Mouse (Mus musculus) midbrain, embryonic 15.5 days (tissue): ENCODE results near the gene Zc3h10. TPM values are rescaled to one million over a fixed set of nuclear protein-coding genes. Genes with fewer than 3 reads are reported as not detected.
"Not testable (repeated sequence)": the region's sequence is repeated elsewhere in the genome, so short reads cannot be mapped to it uniquely, and the experiment has no call there.

Experiments used
- ATAC-seq: fragments of 200-750 bp; cut with Nextera tagmentation; replicated peaks from 2 replicates; pipeline ENCODE4 v1.8.0; 2017; ENCODE audit warnings: moderate TSS enrichment
- H3K27ac ChIP-seq: fragments of 300-500 bp; sonication (generic); 2 replicates; pipeline ENCODE4 v1.5.1; 2015; ENCODE audit warnings: mild to moderate bottlenecking, inconsistent platforms
- H3K27me3 ChIP-seq: fragments of 300-500 bp; sonication (generic); replicated peaks from 2 replicates; pipeline ENCODE4 v1.6.1; 2015; ENCODE audit warnings: inconsistent platforms
- H3K36me3 ChIP-seq: fragments of 300-500 bp; sonication (generic); replicated peaks from 2 replicates; pipeline ENCODE4 v1.6.1; 2015; ENCODE audit warnings: inconsistent platforms
- H3K4me1 ChIP-seq: fragments of 300-500 bp; sonication (generic); 2 replicates; pipeline ENCODE4 v1.6.1; 2015; ENCODE audit warnings: inconsistent platforms
- H3K4me2 ChIP-seq: fragments of 300-500 bp; sonication (generic); 2 replicates; pipeline ENCODE4 v1.6.1; 2015; ENCODE audit warnings: inconsistent platforms, mild to moderate bottlenecking, moderate library complexity
- H3K4me3 ChIP-seq: fragments of 300-500 bp; sonication (generic); 2 replicates; pipeline ENCODE4 v1.5.1; 2015; ENCODE audit warnings: mild to moderate bottlenecking, inconsistent platforms
- H3K9ac ChIP-seq: fragments of 300-500 bp; sonication (generic); 2 replicates; pipeline ENCODE4 v1.6.1; 2015; ENCODE audit warnings: mild to moderate bottlenecking, inconsistent platforms
- H3K9me3 ChIP-seq: fragments of 300-500 bp; sonication (generic); 2 replicates; pipeline ENCODE4 v1.6.1; 2016; ENCODE audit warnings: inconsistent platforms
- WGBS: fragments of 180-500 bp; shearing (Covaris S2); methylation state at CpG from one replicate; pipeline ENCODE4 v1.1.7; 2015; ENCODE audit warnings: mixed read lengths; 5-methylcytosine and 5-hydroxymethylcytosine counted together
- polyA plus RNA-seq: library from polyadenylated mRNA; unstranded; fragments of >200 nt; fragmentation: Nextera tagmentation; extraction: Ambion mirVana; gene quantifications from 2 replicates; pipeline ENCODE4 v1.2.1, GENCODE M21; 2015

The Zc3h10 gene
- polyA plus RNA-seq, 1 experiment from 2014 or later: 22.7 TPM

DNA sequence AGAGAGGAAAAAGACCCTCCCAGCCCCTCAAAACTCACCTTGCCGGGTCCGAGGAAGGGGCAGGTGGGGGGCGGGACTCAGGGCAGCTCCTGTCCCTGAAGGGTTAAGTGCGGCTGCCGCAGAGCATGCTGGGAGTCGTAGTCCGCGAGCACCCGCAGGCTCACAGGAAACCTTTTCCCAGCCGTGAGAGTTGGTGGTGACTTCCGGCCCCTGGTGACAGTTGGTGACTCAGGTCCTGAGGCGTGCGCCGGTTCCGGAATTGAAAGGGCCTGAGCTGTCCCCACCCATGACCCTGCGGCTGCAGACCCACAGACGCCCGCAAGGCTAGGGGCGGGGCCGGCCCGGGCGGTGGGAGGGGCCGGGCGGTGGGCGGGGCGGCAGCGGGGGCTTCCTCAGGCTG, 49.0 kb downstream of the Zc3h10 start, which contains the start of gene Myl6b:
Gene Myl6b, minus strand, starts transcription at position 96 of the 400 bp plus-strand sequence.
- Histone ChIP-seq H3K36me3 (no peaks in the 10 kb centered on the region), H3K9ac (peak within 1 kb of the TSS; percentile 43), H3K4me2 (peak within 1 kb of the TSS; percentile 83), H3K4me1 (peaks cover 21% of the 10 kb centered on the region), H3K4me3 (peak within 1 kb of the TSS; percentile 77), H3K27me3 (no peaks in the 10 kb centered on the region), H3K27ac (peak within 1 kb of the TSS; percentile 72), H3K9me3 (no peaks in the 10 kb centered on the region)
- WGBS: under 1% methylated on average over 27 of the region's 27 CpGs
- ATAC-seq: peak; percentile 80

DNA sequence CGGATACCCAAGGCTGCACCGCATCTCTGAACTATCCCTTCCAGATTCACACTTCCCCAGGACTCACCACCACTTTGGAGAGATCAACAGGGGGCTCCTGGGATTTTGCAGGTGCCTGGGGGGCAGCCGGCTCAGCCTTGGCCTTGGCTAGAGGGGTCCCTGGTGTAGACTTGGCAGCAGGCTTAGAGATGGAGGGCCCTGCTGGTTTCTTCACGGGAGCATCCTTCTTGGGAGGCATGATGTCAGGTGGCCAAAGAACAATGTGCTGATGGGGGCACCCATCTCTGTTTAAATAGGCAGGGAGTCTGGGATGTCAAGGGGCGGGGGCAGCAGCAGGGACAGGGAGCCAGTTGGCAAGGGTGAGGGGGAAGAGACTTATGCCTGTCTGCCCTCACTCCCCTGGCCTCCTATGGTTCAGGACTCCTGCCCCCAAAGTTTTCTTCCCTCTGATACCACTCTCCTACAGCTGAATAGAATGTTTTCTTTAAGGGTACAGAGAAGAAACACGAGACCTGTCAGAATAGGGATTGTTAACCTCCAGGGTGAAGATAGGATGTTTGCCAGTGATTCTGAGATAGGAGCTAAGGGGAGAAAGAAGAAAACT, 50.3 kb downstream of the Zc3h10 start:
- H3K36me3 ChIP-seq: no peaks in the 10 kb centered on the region
- H3K4me2 ChIP-seq: no peak overlapping the region
- no peaks in the 10 kb centered on the region for H3K27me3 ChIP-seq
- H3K4me3 ChIP-seq: no peak overlapping the region
- H3K4me1 ChIP-seq: peaks cover 25% of the 10 kb centered on the region
- no peak for ATAC-seq
- H3K9ac ChIP-seq: no peak overlapping the region
- 38% methylated on average over 6 of the region's 6 CpGs for WGBS
- H3K27ac ChIP-seq: no peak overlapping the region
- H3K9me3 ChIP-seq: no peaks in the 10 kb centered on the region

DNA sequence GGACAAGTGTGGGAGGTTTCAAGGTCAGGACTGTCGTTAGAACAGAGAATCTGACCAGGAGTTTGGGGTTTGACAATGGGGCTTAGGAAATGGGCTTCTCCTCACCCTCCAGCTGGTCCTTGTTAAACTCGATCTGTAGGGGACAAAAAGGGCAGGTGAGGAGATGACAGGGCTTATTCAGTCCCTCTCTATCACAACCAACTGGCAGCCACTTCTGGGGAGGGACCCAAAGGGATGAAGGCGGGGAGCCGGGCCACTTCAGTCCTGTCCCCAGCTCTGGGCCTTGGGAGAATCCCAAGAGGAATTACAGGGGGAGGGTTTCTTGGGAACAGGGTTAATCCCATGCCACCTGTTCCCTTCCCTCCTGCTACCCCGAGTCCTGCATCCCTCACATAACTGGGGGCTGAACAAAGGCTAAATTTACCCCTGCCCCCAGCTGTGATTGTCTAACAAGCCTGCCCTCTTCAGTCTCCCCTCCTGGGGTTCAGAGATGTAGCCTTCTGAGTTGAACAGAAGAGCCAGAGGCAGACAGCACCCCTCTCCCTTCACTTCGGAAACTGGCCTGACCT, 51.0 kb downstream of the Zc3h10 start:
- Histone ChIP-seq H3K27ac (no peak overlapping the region), H3K4me1 (peaks cover 32% of the 10 kb centered on the region), H3K9ac (no peak overlapping the region), H3K9me3 (no peaks in the 10 kb centered on the region), H3K36me3 (peaks cover under 1% of the 10 kb centered on the region; the same call in 1 of the 2 replicates), H3K4me2 (no peak overlapping the region), H3K27me3 (no peaks in the 10 kb centered on the region), H3K4me3 (no peak overlapping the region)
- 22% methylated on average over 6 of the region's 6 CpGs for WGBS
- no peak for ATAC-seq

DNA sequence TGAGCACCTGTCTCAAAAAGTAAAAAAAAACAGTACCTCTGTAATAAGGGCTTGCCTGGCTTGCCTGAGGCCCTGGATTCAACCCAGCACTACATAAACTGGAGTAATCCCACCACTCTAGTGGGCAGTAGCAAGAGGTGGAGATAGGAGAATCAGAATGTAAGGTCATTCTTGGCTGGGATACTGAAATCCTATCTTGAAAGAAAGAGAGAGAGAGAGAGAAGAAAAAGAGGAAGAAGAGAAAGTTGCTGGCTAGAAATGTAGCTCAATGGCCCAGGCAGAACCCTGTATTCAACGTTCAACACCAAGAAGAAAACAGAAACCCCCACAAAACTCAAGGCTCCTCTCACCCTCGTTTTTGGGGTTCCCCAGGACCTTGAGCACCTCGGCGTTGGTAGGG, 51.7 kb downstream of the Zc3h10 start:
- Histone ChIP-seq H3K4me1 (peaks cover 39% of the 10 kb centered on the region), H3K4me3 (no peak overlapping the region), H3K27ac (no peak overlapping the region), H3K9ac (no peak overlapping the region), H3K4me2 (no peak overlapping the region), H3K27me3 (no peaks in the 10 kb centered on the region), H3K9me3 (no peaks in the 10 kb centered on the region), H3K36me3 (peaks cover 6% of the 10 kb centered on the region; the same call in 1 of the 2 replicates)
- no peak for ATAC-seq
- 79% methylated on average over 4 of the region's 4 CpGs for WGBS

DNA sequence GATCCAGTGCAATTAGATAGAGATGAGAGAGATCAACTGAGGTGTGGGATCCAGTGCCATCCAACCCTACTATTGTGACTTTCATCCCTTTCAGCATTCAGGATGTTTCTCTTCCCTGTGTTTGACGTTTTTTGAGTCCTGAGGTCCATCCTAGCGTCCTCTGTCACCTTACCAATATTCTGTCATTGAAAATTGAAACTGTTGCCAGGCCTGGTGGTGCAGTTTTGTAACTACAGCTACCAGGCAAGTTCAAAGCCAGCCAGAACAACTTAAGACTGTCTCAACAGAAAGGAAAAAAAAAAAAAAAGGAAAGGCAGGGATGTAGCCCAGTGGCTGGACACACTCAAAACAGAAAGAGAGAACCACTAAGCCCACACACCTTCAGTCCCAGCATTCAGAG, 52.3 kb downstream of the Zc3h10 start:
- Histone ChIP-seq H3K9me3 (no peaks in the 10 kb centered on the region), H3K27ac (peak overlapping the region; percentile 97), H3K4me3 (peak overlapping the region; percentile 81; the same call in 1 of the 2 replicates), H3K4me1 (peaks cover 45% of the 10 kb centered on the region), H3K4me2 (peak overlapping the region; percentile 85; the same call in 1 of the 2 replicates), H3K27me3 (no peaks in the 10 kb centered on the region), H3K9ac (peak overlapping the region; percentile 67; the same call in 1 of the 2 replicates), H3K36me3 (peaks cover 10% of the 10 kb centered on the region)
- ATAC-seq: no peak
- WGBS: 81% methylated on average over 2 of the region's 2 CpGs

DNA sequence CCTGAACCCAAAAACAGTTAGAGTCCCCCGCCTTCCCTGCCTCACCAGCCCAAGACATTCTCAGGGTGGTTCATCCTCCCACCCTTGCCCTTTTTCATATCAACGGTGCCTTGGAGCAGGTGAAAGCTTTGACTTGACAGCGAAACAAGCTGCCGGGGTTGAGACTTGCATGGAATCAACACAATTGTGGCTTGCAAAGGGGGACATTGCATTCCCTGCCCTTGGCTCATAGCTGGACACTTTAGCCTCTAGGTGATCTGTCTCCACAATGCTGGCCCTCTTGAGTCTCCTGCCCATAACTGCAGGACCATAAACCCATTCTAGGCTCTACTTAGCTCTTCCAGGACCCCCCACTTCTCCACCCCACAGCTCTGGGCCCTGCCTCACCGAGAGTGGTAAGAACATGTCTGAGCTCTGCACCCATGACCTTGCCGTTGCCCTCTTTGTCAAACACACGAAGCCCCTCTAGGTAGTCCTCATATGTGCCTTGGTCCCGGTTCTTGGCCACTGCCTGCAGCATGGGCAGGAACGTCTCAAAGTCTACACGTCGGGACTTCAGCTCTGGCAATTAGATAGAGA, 52.8 kb downstream of the Zc3h10 start:
- Histone ChIP-seq H3K4me1 (peaks cover 44% of the 10 kb centered on the region), H3K4me2 (peak overlapping the region; percentile 85), H3K36me3 (peaks cover 14% of the 10 kb centered on the region), H3K4me3 (peak overlapping the region; percentile 81), H3K9me3 (no peaks in the 10 kb centered on the region), H3K27ac (peak overlapping the region; percentile 97), H3K27me3 (no peaks in the 10 kb centered on the region), H3K9ac (peak overlapping the region; percentile 67)
- no peak for ATAC-seq
- WGBS: 61% methylated on average over 11 of the region's 11 CpGs

DNA sequence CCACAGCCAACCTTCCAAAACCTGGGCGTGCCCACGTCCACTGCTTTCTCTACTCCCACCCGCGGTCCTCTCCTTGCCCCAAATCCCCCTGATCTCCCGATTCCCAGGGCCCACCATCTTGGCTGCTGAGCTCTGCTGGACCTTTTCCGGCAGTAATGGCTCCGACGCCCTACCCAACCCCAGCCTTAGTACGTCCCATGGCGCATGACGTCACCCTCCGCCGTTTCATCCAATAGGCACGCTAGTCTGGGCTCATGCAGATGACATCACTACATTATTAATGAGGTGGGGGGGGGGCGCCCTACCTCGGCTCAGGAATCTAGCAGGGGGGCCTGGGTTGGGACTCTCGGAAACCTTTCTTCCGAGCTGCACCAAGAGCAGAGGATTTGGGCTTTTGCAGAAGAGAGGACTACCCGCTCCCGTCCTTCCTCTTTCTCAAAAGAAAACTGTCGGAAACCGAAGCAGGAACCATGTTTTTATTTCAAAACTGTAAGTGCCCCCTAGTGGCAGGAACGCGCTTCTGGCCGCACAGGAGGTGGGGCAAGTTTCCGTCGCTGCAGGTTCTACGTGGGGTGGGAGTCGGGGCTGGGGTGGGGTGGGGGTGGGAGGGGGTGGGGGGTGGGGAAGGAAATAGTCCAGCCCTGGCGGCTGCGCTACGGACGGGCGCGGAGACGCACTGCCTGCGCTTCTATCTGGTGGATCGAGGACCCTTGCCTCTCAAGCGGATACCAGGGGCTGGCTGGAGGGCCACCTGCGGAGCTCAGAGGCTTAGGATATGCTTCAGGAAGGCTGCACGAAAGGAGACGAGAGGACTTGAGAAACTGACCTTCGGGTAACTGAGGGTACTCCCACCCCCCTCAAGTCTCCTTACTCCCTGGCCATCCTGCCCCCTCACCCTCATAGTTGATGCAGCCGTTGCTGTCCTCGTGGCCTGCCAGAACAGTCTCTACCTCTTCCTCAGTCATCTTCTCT, 53.6 kb downstream of the Zc3h10 start, which contains the start of gene Myl6:
Gene Myl6, minus strand, starts transcription at position 451 of the 972 bp plus-strand sequence.
- peak; percentile 94 for ATAC-seq
- no peaks in the 10 kb centered on the region for H3K27me3 ChIP-seq
- peaks cover 20% of the 10 kb centered on the region for H3K36me3 ChIP-seq
- H3K27ac ChIP-seq: peak within 1 kb of the TSS; percentile 97
- peak within 1 kb of the TSS; percentile 81 for H3K4me3 ChIP-seq
- WGBS: under 1% methylated on average over 45 of the region's 45 CpGs
- peak within 1 kb of the TSS; percentile 87 for H3K9ac ChIP-seq
- H3K9me3 ChIP-seq: no peaks in the 10 kb centered on the region
- peaks cover 38% of the 10 kb centered on the region for H3K4me1 ChIP-seq
- H3K4me2 ChIP-seq: peak within 1 kb of the TSS; percentile 85

DNA sequence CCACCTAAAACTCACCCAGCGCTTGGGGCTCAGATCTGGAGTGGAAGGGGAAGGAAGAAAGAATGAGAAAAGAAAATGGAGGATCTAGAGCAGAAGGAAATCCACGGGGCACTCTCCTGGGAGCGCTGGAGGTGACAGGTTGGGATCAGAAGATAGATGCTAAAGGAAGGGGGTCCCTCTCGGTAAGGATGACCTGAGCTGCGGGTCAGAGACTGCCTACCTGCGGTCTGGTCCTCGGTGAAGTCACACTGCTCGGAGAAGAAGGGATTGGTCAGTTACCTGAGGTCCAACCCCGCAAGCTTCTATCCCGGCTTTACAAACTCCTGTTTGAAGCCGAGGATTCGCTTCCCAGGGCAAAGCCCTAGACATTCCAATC, 54.3 kb downstream of the Zc3h10 start:
- Histone ChIP-seq H3K36me3 (peaks cover 27% of the 10 kb centered on the region), H3K4me2 (peak overlapping the region; percentile 85), H3K9me3 (no peaks in the 10 kb centered on the region), H3K27ac (peak overlapping the region; percentile 97), H3K27me3 (no peaks in the 10 kb centered on the region), H3K4me1 (peaks cover 36% of the 10 kb centered on the region), H3K4me3 (peak overlapping the region; percentile 81), H3K9ac (peak overlapping the region; percentile 87)
- under 1% methylated on average over 12 of the region's 12 CpGs for WGBS
- ATAC-seq: peak; percentile 42

DNA sequence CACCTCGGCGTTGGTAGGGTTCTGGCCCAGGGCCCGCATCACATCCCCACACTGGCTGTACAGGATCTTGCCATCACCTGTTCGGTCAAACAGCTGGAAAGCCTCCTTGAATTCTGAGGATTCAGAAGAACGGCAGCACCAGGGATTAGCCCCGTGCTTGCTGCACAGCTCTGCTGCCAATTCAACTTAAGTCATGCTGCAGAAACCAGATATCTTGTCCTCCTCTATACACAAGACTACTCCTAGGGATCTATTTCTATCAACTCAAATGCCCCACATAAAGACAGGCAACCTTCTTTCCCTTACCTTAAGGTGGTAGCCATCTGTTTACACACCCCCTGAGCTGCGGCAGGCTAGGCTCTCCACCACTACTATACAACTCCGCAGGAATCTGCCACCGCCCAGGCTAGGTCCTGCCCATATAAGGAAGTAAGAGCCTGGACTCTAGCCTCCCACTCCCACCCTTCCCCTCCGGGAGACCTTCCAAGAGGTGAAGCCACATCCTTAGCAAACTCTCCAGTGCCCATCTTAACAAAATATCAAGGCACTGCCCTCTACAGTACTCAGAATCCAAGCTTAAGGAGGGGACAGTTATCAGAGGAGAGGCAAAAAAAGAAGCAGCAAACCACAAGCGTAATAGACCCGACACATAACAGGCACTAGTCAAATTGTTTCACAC, 54.8 kb downstream of the Zc3h10 start:
- peak; percentile 47 for ATAC-seq
- Histone ChIP-seq H3K36me3 (peaks cover 32% of the 10 kb centered on the region), H3K4me2 (peak overlapping the region; percentile 85), H3K27ac (peak overlapping the region; percentile 97), H3K9me3 (no peaks in the 10 kb centered on the region), H3K27me3 (no peaks in the 10 kb centered on the region), H3K4me1 (peaks cover 31% of the 10 kb centered on the region), H3K4me3 (peak overlapping the region; percentile 81), H3K9ac (peak overlapping the region; percentile 87)
- 22% methylated on average over 12 of the region's 12 CpGs for WGBS

DNA sequence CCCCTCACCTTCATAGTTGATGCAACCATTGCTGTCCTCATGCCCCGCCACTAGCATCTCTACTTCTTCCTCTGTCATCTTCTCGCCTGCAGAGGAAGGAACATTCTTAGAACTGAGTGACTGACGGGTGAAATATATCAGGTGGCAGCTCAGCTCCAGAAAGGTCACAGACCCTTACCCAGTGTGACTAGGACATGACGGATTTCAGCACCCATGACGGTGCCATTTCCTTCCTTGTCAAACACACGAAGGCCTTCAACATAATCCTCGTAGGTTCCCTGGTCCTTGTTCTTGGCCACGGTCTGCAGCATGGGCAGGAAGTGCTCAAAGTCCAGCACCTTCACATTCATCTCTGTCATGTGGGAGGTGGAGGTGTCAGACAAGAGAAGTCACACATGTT, 55.5 kb downstream of the Zc3h10 start:
- not testable (repeated sequence) for H3K9me3 ChIP-seq, H3K27me3 ChIP-seq, ATAC-seq
- H3K4me3 ChIP-seq: peak overlapping the region; percentile 81
- H3K4me1 ChIP-seq: peaks cover 31% of the 10 kb centered on the region
- peak overlapping the region; percentile 85 for H3K4me2 ChIP-seq
- H3K27ac ChIP-seq: peak overlapping the region; percentile 97
- peak overlapping the region; percentile 87 for H3K9ac ChIP-seq
- WGBS: 76% methylated on average over 8 of the region's 8 CpGs
- H3K36me3 ChIP-seq: peaks cover 39% of the 10 kb centered on the region
